Mouse (Mus musculus) lung, embryonic 14.5 days (tissue): Measurements from ENCODE around the gene Enox1. TPM values are rescaled to one million over a fixed set of nuclear protein-coding genes. Genes with fewer than 3 reads are reported as not detected.

ENCODE experiments used
- ATAC-seq: fragments of 200-750 bp; cut with Nextera tagmentation; 2 replicates; pipeline ENCODE4 v1.8.0; 2017; ENCODE audit warnings: mild to moderate bottlenecking, moderate TSS enrichment, moderate library complexity; ENCODE audit not compliant: insufficient read depth
- DNase-seq: peaks from one replicate; pipeline ENCODE4 v3.0.0-alpha.2; 2015
- H3K27ac ChIP-seq: fragments of 300-500 bp; sonication (generic); 2 replicates; pipeline ENCODE4 v1.5.1; 2014; ENCODE audit warnings: low read depth, mild to moderate bottlenecking, moderate library complexity
- H3K27me3 ChIP-seq: fragments of 300-500 bp; sonication (generic); 2 replicates; pipeline ENCODE4 v1.6.1; 2014; ENCODE audit warnings: low read length, control low read depth; ENCODE audit not compliant: insufficient read depth
- H3K36me3 ChIP-seq: fragments of 300-500 bp; sonication (generic); 2 replicates; pipeline ENCODE4 v1.6.1; 2014; ENCODE audit warnings: control low read depth; ENCODE audit not compliant: insufficient read depth
- H3K4me1 ChIP-seq: fragments of 300-500 bp; sonication (generic); 2 replicates; pipeline ENCODE4 v1.6.1; 2014; ENCODE audit warnings: antibody characterized with exemption, control low read depth; ENCODE audit not compliant: insufficient read depth
- H3K4me2 ChIP-seq: fragments of 300-500 bp; sonication (generic); 2 replicates; pipeline ENCODE4 v1.6.1; 2014; ENCODE audit warnings: mild to moderate bottlenecking
- H3K4me3 ChIP-seq: fragments of 300-500 bp; sonication (generic); 2 replicates; pipeline ENCODE4 v1.5.1; 2014; ENCODE audit warnings: low read depth, low read length
- H3K9ac ChIP-seq: fragments of 300-500 bp; sonication (generic); 2 replicates; pipeline ENCODE4 v1.6.1; 2014
- H3K9me3 ChIP-seq: fragments of 300-500 bp; sonication (generic); 2 replicates; pipeline ENCODE4 v1.6.1; 2016; ENCODE audit warnings: low read depth, low read length, control low read depth
- CTCF ChIP-seq: IDR thresholded peaks from 2 replicates; pipeline ENCODE4 v1.5.1; 2016; ENCODE audit warnings: antibody characterized with exemption, low read depth
- WGBS: fragments of 180-500 bp; shearing (Covaris S2); extraction: QIAGEN DNeasy Blood & Tissue Kit; methylation state at CpG from one replicate; pipeline ENCODE4 v1.1.7; 2014; 5-methylcytosine and 5-hydroxymethylcytosine counted together
- polyA plus RNA-seq: library from polyadenylated mRNA; unstranded; fragments of >200 nt; fragmentation: Nextera tagmentation; extraction: Ambion mirVana; gene quantifications from 2 replicates; pipeline ENCODE4 v1.2.1, GENCODE M21; 2014

Gene Enox1
- polyA plus RNA-seq, 1 experiment from 2014 or later: 2.8 TPM

GRCm38 (mm10) chr14:77509924-77510323, 353.4 kb downstream of the Enox1 start:
- Histone ChIP-seq H3K4me1 (no peaks in the 10 kb centered on the region), H3K27ac (no peak overlapping the region), H3K4me3 (no peak overlapping the region), H3K36me3 (no peaks in the 10 kb centered on the region), H3K9me3 (no peaks in the 10 kb centered on the region), H3K4me2 (no peak overlapping the region), H3K9ac (no peak overlapping the region), H3K27me3 (no peaks in the 10 kb centered on the region)
- WGBS: 45% methylated on average over 3 of the region's 3 CpGs
- TF ChIP-seq CTCF: no peak
- ATAC-seq (no peak), DNase-seq (no peak)

GRCm38 (mm10) chr14:77511137-77511870, 354.7 kb downstream of the Enox1 start:
- Histone ChIP-seq H3K4me1 (no peaks in the 10 kb centered on the region), H3K9ac (no peak overlapping the region), H3K36me3 (no peaks in the 10 kb centered on the region), H3K27me3 (no peaks in the 10 kb centered on the region), H3K4me3 (no peak overlapping the region), H3K9me3 (no peaks in the 10 kb centered on the region), H3K27ac (no peak overlapping the region), H3K4me2 (no peak overlapping the region)
- no peak for TF ChIP-seq CTCF
- DNase-seq (no peak), ATAC-seq (no peak)
- WGBS: 62% methylated on average over 7 of the region's 7 CpGs

GRCm38 (mm10) chr14:77518017-77518416, 361.5 kb downstream of the Enox1 start:
- Histone ChIP-seq H3K27me3 (no peaks in the 10 kb centered on the region), H3K4me3 (no peak overlapping the region), H3K4me1 (no peaks in the 10 kb centered on the region), H3K27ac (no peak overlapping the region), H3K4me2 (no peak overlapping the region), H3K9ac (no peak overlapping the region), H3K9me3 (no peaks in the 10 kb centered on the region), H3K36me3 (no peaks in the 10 kb centered on the region)
- DNase-seq (no peak), ATAC-seq (no peak)
- TF ChIP-seq CTCF: no peak
- 68% methylated on average over 4 of the region's 4 CpGs for WGBS

GRCm38 (mm10) chr14:77518941-77519695, 362.6 kb downstream of the Enox1 start:
- WGBS: 49% methylated on average over 7 of the region's 7 CpGs
- H3K4me3 ChIP-seq: no peak overlapping the region
- H3K9me3 ChIP-seq: no peaks in the 10 kb centered on the region
- ATAC-seq (peak; percentile 35; the same call in 1 of the 2 replicates), DNase-seq (peak; percentile 39)
- no peak overlapping the region; the same call in 1 of the 2 replicates for H3K27ac ChIP-seq
- no peaks in the 10 kb centered on the region for H3K36me3 ChIP-seq
- no peak overlapping the region for H3K4me2 ChIP-seq
- TF ChIP-seq CTCF: no peak
- no peaks in the 10 kb centered on the region for H3K27me3 ChIP-seq
- no peaks in the 10 kb centered on the region for H3K4me1 ChIP-seq
- no peak overlapping the region for H3K9ac ChIP-seq

GRCm38 (mm10) chr14:77519701-77520100, 363.1 kb downstream of the Enox1 start:
- ATAC-seq (no peak), DNase-seq (no peak)
- Histone ChIP-seq H3K4me3 (no peak overlapping the region), H3K27ac (no peak overlapping the region), H3K4me2 (no peak overlapping the region), H3K9me3 (no peaks in the 10 kb centered on the region), H3K9ac (no peak overlapping the region), H3K27me3 (no peaks in the 10 kb centered on the region), H3K4me1 (no peaks in the 10 kb centered on the region), H3K36me3 (no peaks in the 10 kb centered on the region)
- WGBS: 82% methylated on average over 1 of the region's 1 CpGs
- no peak for TF ChIP-seq CTCF

GRCm38 (mm10) chr14:77524303-77524702, 367.7 kb downstream of the Enox1 start:
- ATAC-seq (no peak), DNase-seq (no peak)
- no peak overlapping the region for H3K4me2 ChIP-seq
- no peaks in the 10 kb centered on the region for H3K36me3 ChIP-seq
- 57% methylated on average over 4 of the region's 4 CpGs for WGBS
- no peak overlapping the region for H3K27ac ChIP-seq
- H3K9me3 ChIP-seq: no peaks in the 10 kb centered on the region
- no peak overlapping the region for H3K9ac ChIP-seq
- no peaks in the 10 kb centered on the region for H3K4me1 ChIP-seq
- TF ChIP-seq CTCF: no peak
- no peak overlapping the region for H3K4me3 ChIP-seq
- no peaks in the 10 kb centered on the region for H3K27me3 ChIP-seq

GRCm38 (mm10) chr14:77526262-77526661, 369.7 kb downstream of the Enox1 start:
- Histone ChIP-seq H3K9me3 (no peaks in the 10 kb centered on the region), H3K36me3 (no peaks in the 10 kb centered on the region), H3K9ac (no peak overlapping the region), H3K4me2 (no peak overlapping the region), H3K27ac (no peak overlapping the region), H3K27me3 (no peaks in the 10 kb centered on the region), H3K4me1 (no peaks in the 10 kb centered on the region), H3K4me3 (no peak overlapping the region)
- no peak for ATAC-seq
- WGBS: 87% methylated on average over 1 of the region's 1 CpGs
- DNase-seq: no peak
- TF ChIP-seq CTCF: no peak
